Mouse (Mus musculus) brain, embryonic 14.5 days (tissue): ENCODE results near the gene Pdpk1. TPM values are rescaled to one million over a fixed set of nuclear protein-coding genes. Genes with fewer than 3 reads are reported as not detected.

Experiments
- DNase-seq: peaks from one replicate; pipeline ENCODE4 v3.0.0-alpha.2; 2011; ENCODE audit warnings: low read depth
- CTCF ChIP-seq: fragments of 200-500 bp; IDR thresholded peaks from 2 replicates; pipeline ENCODE4 v1.5.1; 2012; ENCODE audit warnings: inconsistent platforms, mild to moderate bottlenecking, moderate library complexity, borderline replicate concordance; ENCODE audit not compliant: insufficient read depth, insufficient read length; ENCODE audit errors: extremely low read depth
- POLR2A ChIP-seq: fragments of 200-500 bp; IDR thresholded peaks from 2 replicates; pipeline ENCODE4 v1.6.1; 2012; ENCODE audit warnings: mild to moderate bottlenecking, inconsistent platforms, borderline replicate concordance; ENCODE audit not compliant: poor library complexity, insufficient read depth, insufficient read length, severe bottlenecking; ENCODE audit errors: extremely low read depth
- polyA plus RNA-seq: library from polyadenylated mRNA; depleted of rRNA; stranded (reverse); fragments of >200 nt; gene quantifications from 2 replicates; pipeline ENCODE4 v1.2.3, GENCODE M21; 2012

The Pdpk1 gene
- polyA plus RNA-seq, 1 experiment = 37.3 TPM

DNA sequence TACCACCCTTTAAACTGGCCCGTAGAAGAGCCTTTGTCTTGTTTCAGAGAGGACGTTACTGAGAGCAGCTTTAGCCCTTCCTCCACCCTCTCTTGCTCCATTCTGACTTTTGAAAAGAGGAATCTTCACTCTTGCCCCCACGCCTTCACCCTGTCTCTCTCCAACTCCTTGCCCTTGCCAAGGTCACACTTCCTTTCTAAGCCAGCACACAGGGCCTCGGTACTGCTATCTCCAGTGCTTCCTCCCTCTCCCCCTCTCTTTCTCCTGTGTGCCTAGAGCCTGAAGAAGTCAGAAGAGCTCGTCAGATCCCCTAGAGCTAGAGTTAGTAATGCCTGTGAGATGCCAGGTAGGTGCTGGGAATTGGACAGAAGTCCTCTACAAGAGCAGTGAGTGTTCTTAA lies 20.0 kb upstream of the Pdpk1 start:
- TF ChIP-seq CTCF (no peak), POLR2A (no peak)
- DNase-seq = no peak

DNA sequence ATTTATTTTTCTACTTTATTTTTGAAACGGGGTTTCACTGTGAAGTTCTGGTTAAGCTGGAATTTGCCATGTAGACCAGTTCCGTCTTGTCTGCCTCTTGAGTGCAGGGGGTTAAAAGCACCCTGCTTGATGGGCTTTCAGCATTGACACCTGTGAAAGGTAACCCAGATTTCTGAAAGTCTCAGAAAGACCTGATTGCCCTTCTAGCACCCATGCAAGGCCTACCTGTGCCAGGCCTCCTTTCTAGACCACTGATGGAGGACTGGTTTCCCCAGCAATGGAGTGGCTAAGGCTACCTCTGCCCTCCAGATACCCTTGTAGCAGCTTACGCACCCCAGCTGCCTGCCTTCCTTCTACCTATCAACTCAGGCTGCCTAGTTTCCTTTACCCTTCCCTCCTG lies 19.4 kb upstream of the Pdpk1 start:
- no peak for DNase-seq

DNA sequence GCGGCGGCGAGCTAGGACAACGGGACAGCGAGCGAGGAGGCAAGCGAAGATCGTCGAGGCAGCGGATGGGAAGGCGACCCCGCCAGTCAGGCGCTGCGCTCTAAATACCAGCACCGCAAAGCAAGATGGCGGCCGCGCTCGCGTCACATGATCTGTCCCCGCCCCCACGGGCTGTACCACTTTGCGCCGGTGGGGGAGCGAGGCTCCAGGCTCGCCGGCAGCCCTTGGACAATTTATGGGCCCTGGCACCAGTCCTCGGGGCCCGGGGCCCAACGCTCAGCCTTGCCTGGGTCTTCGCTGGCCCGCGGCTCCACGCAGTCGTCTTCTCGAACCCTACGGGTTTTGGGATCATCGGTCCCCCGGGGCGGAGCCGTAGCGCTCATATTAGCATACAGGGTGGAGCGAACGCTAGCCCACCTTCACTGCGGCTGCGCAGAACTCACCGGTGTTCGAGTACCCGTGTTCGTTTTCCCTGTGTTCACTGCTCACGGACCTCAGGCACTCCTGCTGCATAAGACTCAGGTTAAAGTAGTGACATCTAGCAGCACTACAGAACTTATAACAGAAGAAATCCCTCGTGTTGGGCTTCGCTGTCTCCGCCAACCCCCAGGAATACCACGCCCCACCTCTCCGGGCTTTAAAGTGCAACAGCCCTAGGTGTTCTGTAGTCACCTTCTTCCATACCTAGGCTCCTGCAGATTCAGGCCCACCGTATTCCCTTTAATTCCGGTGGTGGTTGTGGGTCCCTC lies 18.8 kb upstream of the Pdpk1 start, which contains the start of gene Atp6v0c:
TSS of gene Atp6v0c (minus strand) at position 386 of the 749 bp plus-strand sequence.
- TF ChIP-seq CTCF = 0 out of 2 replicates have a peak, but pooled peaks have one; percentile 4
- TF ChIP-seq POLR2A = peak; percentile 71; the same call in 1 of the 2 replicates
- DNase-seq = peak; percentile 97

More for the DNA sequence above, 19.4 kb upstream of the Pdpk1 start:
- TF ChIP-seq CTCF (no peak), POLR2A (no peak)

DNA sequence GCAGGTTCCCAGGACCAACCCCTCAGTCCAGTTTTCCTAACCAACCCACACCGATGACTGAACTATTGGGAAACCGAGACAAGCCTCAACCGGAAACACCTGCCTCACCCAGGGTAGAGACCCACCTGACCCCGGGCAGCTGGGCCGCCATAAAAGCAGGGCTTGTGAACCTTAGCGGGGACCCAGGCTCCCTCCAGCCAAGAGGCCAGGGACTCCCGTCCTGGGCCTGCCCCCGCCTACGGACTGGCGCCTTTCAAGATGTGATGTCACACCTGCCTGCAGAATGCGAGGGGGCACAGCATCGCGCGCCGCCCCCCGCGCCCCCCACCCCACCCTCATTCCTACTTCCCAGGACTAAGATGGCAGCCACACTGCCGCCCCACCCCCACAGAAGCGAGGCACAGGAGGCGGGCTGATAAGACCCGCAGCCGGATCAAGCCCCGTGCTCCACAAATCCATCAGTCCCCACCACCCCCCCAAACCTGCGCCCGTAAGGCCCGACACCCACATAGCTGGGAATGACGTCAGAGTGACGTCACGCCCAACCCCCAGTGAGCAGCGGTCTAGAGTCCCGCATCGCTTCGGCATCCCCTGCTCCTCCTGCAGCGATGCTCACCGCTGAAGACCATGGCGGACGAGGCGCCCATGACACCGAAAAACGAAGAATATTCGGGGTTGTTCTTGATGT lies 18.0 kb upstream of the Pdpk1 start:
- TF ChIP-seq POLR2A (no peak), CTCF (no peak)
- DNase-seq = peak; percentile 90

DNA sequence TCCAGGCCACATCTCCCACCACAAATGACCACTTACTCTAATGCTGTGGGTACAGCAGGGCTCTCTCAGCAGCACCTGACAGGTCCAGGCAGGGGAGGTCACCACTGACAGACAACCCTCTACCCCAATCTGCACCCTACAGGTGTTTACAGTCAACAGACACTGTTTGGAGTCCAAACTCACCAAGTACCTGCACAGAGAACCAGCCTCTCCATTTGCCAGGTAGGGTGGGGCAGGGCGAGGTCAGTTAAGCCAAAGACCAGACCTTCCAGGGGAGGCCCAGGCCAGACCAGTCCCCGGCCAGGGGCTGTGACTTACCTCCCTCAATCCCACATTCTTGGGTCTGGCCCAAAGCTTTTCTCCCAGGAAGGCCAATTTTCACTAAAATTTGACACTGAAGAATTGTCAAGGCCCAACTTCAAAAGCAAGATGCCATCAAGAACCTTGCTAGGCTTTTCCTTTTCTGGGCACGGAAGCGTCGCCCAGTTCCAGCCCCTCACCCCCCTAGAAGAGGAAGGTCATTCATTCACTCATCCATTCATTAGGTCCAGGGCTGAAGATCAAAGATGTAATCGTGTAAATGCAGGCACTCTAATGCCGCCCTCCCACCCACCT lies 17.3 kb upstream of the Pdpk1 start:
- TF ChIP-seq CTCF = no peak
- TF ChIP-seq POLR2A = no peak
- DNase-seq = no peak

DNA sequence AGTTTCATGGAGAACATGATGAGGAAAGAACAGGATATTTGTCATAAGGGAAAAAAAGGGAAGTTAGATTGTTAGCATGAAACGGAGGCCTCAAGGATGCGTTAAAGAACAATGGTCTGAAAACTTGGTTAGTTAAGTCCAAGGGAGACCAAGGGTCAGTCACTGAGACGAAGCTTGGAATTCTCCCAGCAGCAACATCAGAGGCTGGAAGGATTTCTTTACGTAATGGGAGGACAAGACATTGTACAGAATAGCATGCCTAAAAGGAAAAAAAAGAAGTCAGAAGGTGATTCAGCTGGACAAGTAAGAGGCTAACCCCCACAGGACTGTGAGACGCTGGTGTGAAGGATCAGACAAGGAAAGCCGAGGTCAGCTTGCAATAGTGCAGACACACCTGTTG lies 16.4 kb upstream of the Pdpk1 start:
- no peak for TF ChIP-seq POLR2A
- TF ChIP-seq CTCF = no peak
- DNase-seq = no peak

DNA sequence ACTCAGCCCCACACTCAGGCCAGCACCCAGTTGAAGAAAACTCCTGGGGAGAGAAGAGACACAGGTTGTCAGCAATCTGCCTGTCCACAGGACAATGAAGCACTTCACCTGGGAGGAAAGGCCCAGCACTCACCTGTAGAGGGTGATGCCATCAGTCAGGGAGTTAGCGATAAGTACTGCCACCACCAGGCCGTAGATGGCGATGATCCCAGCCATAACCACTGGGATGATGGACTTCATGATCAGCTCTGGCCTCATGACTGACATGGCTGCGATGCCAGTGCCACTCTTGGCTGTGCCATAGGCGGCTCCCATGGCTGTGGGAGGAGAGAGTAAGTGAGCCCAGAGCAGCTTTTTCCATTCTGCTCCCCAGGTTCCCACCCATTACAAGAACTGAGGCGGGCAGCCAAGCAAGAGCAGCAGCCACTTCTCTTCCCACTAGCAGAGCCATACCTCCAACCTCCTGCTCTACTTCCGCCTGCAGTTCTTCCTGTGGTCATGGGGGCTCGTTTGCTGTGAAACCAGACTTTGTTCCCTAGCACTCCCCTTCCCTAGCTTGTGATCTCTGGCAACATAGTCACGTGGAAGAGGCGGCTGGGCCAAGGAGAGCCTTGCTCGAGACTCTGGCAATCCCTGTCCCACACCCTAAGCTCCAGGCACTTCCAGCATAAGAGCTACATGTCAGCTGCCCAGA lies 14.0 kb upstream of the Pdpk1 start:
- DNase-seq = no peak
- no peak for TF ChIP-seq POLR2A
- TF ChIP-seq CTCF = no peak

DNA sequence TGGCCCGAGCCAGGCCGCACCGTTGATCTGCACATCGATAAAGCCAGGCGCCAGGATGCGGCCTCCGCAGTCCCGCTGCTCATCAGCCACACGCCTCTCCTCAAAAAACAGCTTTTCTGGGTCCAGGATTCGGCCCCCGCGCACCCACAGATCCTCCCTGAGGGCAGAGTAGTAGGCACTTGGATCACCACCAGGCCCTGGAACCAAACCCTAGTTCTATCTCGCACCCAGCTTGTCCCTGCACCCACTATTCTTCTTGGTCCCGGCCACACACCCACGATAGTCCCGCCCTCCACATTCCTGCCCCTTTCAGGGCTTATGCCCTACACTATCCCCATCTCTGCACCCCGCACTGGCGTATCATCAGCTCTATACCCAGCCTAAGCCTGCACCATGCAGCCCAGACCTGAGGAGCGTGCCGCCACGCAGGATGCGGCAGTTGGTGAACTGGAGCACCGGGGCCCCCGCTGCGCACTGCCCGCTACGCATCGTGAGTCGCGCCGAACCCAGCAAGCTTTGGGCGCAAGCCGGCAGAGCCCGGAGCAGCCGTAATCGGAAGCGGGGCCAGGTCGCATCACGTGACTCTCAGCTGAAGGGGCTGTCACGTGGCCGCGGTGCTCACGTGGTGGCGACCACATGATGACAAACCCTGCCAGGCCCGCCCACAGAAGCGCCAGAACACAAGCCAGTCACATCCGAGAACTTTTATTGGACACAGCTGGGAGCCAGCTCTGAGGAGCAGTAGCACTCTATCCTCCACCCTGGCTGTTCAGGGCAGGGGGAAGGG lies 12.6 kb upstream of the Pdpk1 start, which contains the start of gene Amdhd2:
TSS of gene Amdhd2 (minus strand) at position 591 of the 787 bp plus-strand sequence.
- peak; percentile 98 for DNase-seq
- TF ChIP-seq CTCF (no peak), POLR2A (peak; percentile 20; the same call in 1 of the 2 replicates)

DNA sequence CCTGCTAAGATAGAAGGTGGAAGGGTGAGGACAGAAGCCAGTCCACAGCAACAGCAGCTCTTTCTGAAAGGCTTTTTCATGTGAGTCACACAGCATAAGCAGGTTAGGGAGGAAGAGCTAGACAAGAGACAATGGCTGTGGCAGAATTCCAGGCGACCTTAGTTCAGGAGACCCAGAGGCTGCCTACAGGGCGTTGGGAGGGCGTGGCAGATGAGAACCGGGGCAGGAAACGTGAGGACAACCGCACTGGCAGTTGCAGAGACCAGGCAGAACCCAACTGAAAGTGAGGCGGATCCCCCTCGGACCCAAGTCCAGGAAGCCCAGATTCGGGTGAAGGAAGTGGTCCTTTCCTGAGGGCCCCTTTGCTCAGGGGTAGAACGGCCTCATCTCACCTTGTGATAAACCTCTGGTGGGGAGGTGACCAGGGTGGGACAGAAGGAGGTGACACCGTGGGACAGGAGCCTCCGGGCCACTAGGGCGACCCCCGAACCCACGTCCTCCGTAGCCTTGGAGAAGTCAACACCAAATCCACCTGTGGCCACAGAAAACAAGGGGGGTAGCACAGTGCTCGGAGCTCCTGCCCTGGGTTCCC lies 12.0 kb upstream of the Pdpk1 start:
- DNase-seq = no peak
- TF ChIP-seq CTCF = no peak
- TF ChIP-seq POLR2A = no peak

DNA sequence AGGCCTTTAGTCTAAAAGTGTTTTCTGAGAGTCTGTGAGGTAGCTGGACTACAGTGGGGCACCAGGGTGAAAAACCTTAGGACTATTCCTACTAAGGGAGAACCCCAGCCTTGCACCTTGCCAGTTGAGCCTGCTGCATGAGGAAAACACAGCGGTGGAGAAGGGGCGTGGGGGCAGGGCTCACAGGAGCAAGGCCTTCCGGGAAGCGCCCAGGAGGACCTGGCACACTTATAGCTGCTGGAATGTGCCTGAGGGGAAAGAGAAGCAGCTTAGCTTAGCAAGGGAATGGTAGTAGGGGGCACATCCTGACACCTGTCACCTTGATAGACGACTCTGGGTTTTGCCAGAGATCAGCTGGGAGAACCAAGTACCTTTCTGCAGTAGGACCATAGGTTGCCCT lies 10.7 kb upstream of the Pdpk1 start:
- TF ChIP-seq POLR2A (no peak), CTCF (no peak)
- DNase-seq = no peak
